Mouse (Mus musculus) heart, postnatal 0 days (tissue): ENCODE measurements at regions not wholly inside any gene's neighbourhood (a gene's known extent, or its start where the extent isn't known, plus 50 kb on each side); places are given as distances from the start of the nearest gene placed in this dataset.

ENCODE experiments used
- ATAC-seq: fragments of 200-750 bp; cut with Nextera tagmentation; 2 replicates; pipeline ENCODE4 v1.8.0; 2017; ENCODE audit warnings: low read depth, moderate number of reproducible peaks, moderate library complexity; ENCODE audit not compliant: insufficient read depth
- DNase-seq: peaks from one replicate; pipeline ENCODE4 v3.0.0-alpha.2; 2016; ENCODE audit warnings: low spot score
- H3K27ac ChIP-seq: fragments of 300-500 bp; sonication (generic); 2 replicates; pipeline ENCODE4 v1.5.1; 2014; ENCODE audit warnings: low read depth, mild to moderate bottlenecking
- H3K27me3 ChIP-seq: fragments of 300-500 bp; sonication (generic); 2 replicates; pipeline ENCODE4 v1.6.1; 2014; ENCODE audit warnings: low read length, mixed read lengths; ENCODE audit not compliant: control insufficient read depth, insufficient read depth
- H3K36me3 ChIP-seq: fragments of 300-500 bp; sonication (generic); replicated peaks from 2 replicates; pipeline ENCODE4 v1.6.1; 2014; ENCODE audit warnings: low read length, mixed read lengths; ENCODE audit not compliant: control insufficient read depth, insufficient read depth
- H3K4me1 ChIP-seq: fragments of 300-500 bp; sonication (generic); 2 replicates; pipeline ENCODE4 v1.6.1; 2014; ENCODE audit warnings: antibody characterized with exemption; ENCODE audit not compliant: control insufficient read depth, insufficient read depth
- H3K4me2 ChIP-seq: fragments of 300-500 bp; sonication (generic); 2 replicates; pipeline ENCODE4 v1.6.1; 2014; ENCODE audit warnings: low read depth, mild to moderate bottlenecking, low read length, moderate library complexity
- H3K4me3 ChIP-seq: fragments of 300-500 bp; sonication (generic); 2 replicates; pipeline ENCODE4 v1.5.1; 2014; ENCODE audit warnings: low read depth, low read length
- H3K9ac ChIP-seq: fragments of 300-500 bp; sonication (generic); replicated peaks from 2 replicates; pipeline ENCODE4 v1.6.1; 2014; ENCODE audit warnings: low read depth, low read length, mixed read lengths
- H3K9me3 ChIP-seq: fragments of 300-500 bp; sonication (generic); replicated peaks from 2 replicates; pipeline ENCODE4 v1.6.1; 2016; ENCODE audit warnings: low read length; ENCODE audit not compliant: control insufficient read depth
- CTCF ChIP-seq: IDR thresholded peaks from 2 replicates; pipeline ENCODE4 v1.5.1; 2016; ENCODE audit warnings: antibody characterized with exemption, control low read depth, low read depth
- EP300 ChIP-seq: IDR thresholded peaks from 2 replicates; pipeline ENCODE4 v1.6.1; 2016; ENCODE audit warnings: antibody characterized with exemption, low read depth
- WGBS: fragments of 180-500 bp; shearing (Covaris S2); extraction: QIAGEN DNeasy Blood & Tissue Kit; methylation state at CpG from one replicate; pipeline ENCODE4 v1.1.7; 2014; 5-methylcytosine and 5-hydroxymethylcytosine counted together

GRCm38 (mm10) chr1:193788496-193788895 is 418.4 kb upstream of the Camk1g start:
- H3K36me3 ChIP-seq = no peaks in the 10 kb centered on the region
- no peak overlapping the region for H3K9ac ChIP-seq
- ATAC-seq (no peak), DNase-seq (no peak)
- no peaks in the 10 kb centered on the region for H3K4me1 ChIP-seq
- no peak overlapping the region for H3K4me2 ChIP-seq
- WGBS = 74% methylated on average over 2 of the region's 2 CpGs
- H3K4me3 ChIP-seq = no peak overlapping the region
- TF ChIP-seq CTCF = no peak
- TF ChIP-seq EP300 = no peak
- H3K27me3 ChIP-seq = no peaks in the 10 kb centered on the region
- H3K27ac ChIP-seq = no peak overlapping the region
- H3K9me3 ChIP-seq = no peaks in the 10 kb centered on the region

GRCm38 (mm10) chr1:193787417-193787816 is 417.3 kb upstream of the Camk1g start:
- Histone ChIP-seq H3K4me2 (no peak overlapping the region), H3K9me3 (no peaks in the 10 kb centered on the region)
- no peak for TF ChIP-seq CTCF
- no peak for TF ChIP-seq EP300

GRCm38 (mm10) chr1:193784966-193785365 is 414.9 kb upstream of the Camk1g start:
- TF ChIP-seq CTCF (no peak), EP300 (no peak)
- Histone ChIP-seq H3K27me3 (no peaks in the 10 kb centered on the region), H3K4me3 (no peak overlapping the region), H3K36me3 (no peaks in the 10 kb centered on the region), H3K9me3 (no peaks in the 10 kb centered on the region), H3K4me2 (no peak overlapping the region), H3K4me1 (no peaks in the 10 kb centered on the region), H3K27ac (no peak overlapping the region), H3K9ac (no peak overlapping the region)
- DNase-seq (no peak), ATAC-seq (no peak)
- 47% methylated on average over 1 of the region's 1 CpGs for WGBS

More at GRCm38 (mm10) chr1:193787417-193787816, 417.3 kb upstream of the Camk1g start:
- no peaks in the 10 kb centered on the region for H3K36me3 ChIP-seq
- no peaks in the 10 kb centered on the region for H3K4me1 ChIP-seq
- H3K27ac ChIP-seq = no peak overlapping the region
- no peak overlapping the region for H3K9ac ChIP-seq
- no peaks in the 10 kb centered on the region for H3K27me3 ChIP-seq
- ATAC-seq (no peak), DNase-seq (no peak)
- 38% methylated on average over 1 of the region's 1 CpGs for WGBS
- no peak overlapping the region for H3K4me3 ChIP-seq

GRCm38 (mm10) chr1:193784526-193784925 is 414.4 kb upstream of the Camk1g start:
- no peak overlapping the region for H3K4me2 ChIP-seq
- 70% methylated on average over 2 of the region's 2 CpGs for WGBS
- H3K4me3 ChIP-seq = no peak overlapping the region
- no peak overlapping the region for H3K27ac ChIP-seq
- H3K27me3 ChIP-seq = no peaks in the 10 kb centered on the region
- H3K9ac ChIP-seq = no peak overlapping the region
- DNase-seq = no peak
- H3K4me1 ChIP-seq = no peaks in the 10 kb centered on the region
- no peaks in the 10 kb centered on the region for H3K36me3 ChIP-seq
- no peak for ATAC-seq
- H3K9me3 ChIP-seq = no peaks in the 10 kb centered on the region
- TF ChIP-seq CTCF (no peak), EP300 (no peak)

GRCm38 (mm10) chr1:193778181-193778580 is 408.1 kb upstream of the Camk1g start:
- Histone ChIP-seq H3K9ac (no peak overlapping the region), H3K4me3 (no peak overlapping the region), H3K36me3 (no peaks in the 10 kb centered on the region), H3K4me2 (no peak overlapping the region), H3K9me3 (no peaks in the 10 kb centered on the region), H3K27ac (no peak overlapping the region), H3K27me3 (no peaks in the 10 kb centered on the region), H3K4me1 (no peaks in the 10 kb centered on the region)
- no peak for DNase-seq
- 43% methylated on average over 1 of the region's 1 CpGs for WGBS
- ATAC-seq = no peak
- no peak for TF ChIP-seq CTCF
- no peak for TF ChIP-seq EP300

GRCm38 (mm10) chr1:193769546-193769945 is 399.4 kb upstream of the Camk1g start:
- Histone ChIP-seq H3K27me3 (no peaks in the 10 kb centered on the region), H3K36me3 (no peaks in the 10 kb centered on the region), H3K4me2 (no peak overlapping the region), H3K9ac (no peak overlapping the region), H3K4me3 (no peak overlapping the region), H3K27ac (no peak overlapping the region), H3K4me1 (no peaks in the 10 kb centered on the region), H3K9me3 (no peaks in the 10 kb centered on the region)
- TF ChIP-seq CTCF (no peak), EP300 (no peak)
- 43% methylated on average over 4 of the region's 4 CpGs for WGBS
- DNase-seq = no peak
- ATAC-seq = no peak
